Mouse (Mus musculus): ENCODE results near the gene Peak1. TPM values are rescaled to one million over a fixed set of nuclear protein-coding genes. Genes with fewer than 3 reads are reported as not detected.

Gene Peak1
- polyA plus RNA-seq, 1 experiment from 2014 or later: 10.0 TPM

GRCm38 (mm10) chr9:56409928-56410327 lies 7.9 kb downstream of the Peak1 start:
- Histone ChIP-seq H3K36me3 (no peaks in the 10 kb centered on the region), H3K4me3 (no peak overlapping the region), H3K9me3 (no peaks in the 10 kb centered on the region), H3K27me3 (ENCODE audit: insufficient read depth, poor library complexity, severe bottlenecking) (no peaks in the 10 kb centered on the region), H3K4me1 (peaks cover 11% of the 10 kb centered on the region; the same call in 1 of the 2 replicates), H3K27ac (no peak overlapping the region)
- DNase-seq (ENCODE audit: low spot score): no peak
- WGBS: 89% methylated on average over 2 of the region's 2 CpGs

- WGBS: 35% methylated on average over 4 of the region's 4 CpGs
- no peak for DNase-seq (ENCODE audit: low spot score)
- Histone ChIP-seq H3K4me3 (no peak overlapping the region), H3K27me3 (ENCODE audit: insufficient read depth, poor library complexity, severe bottlenecking) (no peaks in the 10 kb centered on the region), H3K4me1 (peaks cover 22% of the 10 kb centered on the region), H3K27ac (peak overlapping the region; percentile 11; the same call in 1 of the 2 replicates), H3K9me3 (no peaks in the 10 kb centered on the region), H3K36me3 (no peaks in the 10 kb centered on the region)
Measured at GRCm38 (mm10) chr9:56404619-56405018, 13.2 kb downstream of the Peak1 start.

GRCm38 (mm10) chr9:56396306-56396705 lies 21.6 kb downstream of the Peak1 start:
- 21% methylated on average over 1 of the region's 1 CpGs for WGBS

GRCm38 (mm10) chr9:56392857-56393256 lies 25.0 kb downstream of the Peak1 start:
- H3K27ac ChIP-seq: no peak overlapping the region
- no peaks in the 10 kb centered on the region for H3K9me3 ChIP-seq
- H3K4me3 ChIP-seq: no peak overlapping the region
- WGBS: 72% methylated on average over 3 of the region's 3 CpGs
- no peaks in the 10 kb centered on the region for H3K27me3 ChIP-seq (ENCODE audit: insufficient read depth, poor library complexity, severe bottlenecking)
- no peak for DNase-seq (ENCODE audit: low spot score)
- H3K36me3 ChIP-seq: no peaks in the 10 kb centered on the region
- peaks cover 14% of the 10 kb centered on the region for H3K4me1 ChIP-seq

More at GRCm38 (mm10) chr9:56396306-56396705, 21.6 kb downstream of the Peak1 start:
- no peak overlapping the region; the same call in 1 of the 2 replicates for H3K27ac ChIP-seq
- no peaks in the 10 kb centered on the region for H3K9me3 ChIP-seq
- no peak overlapping the region for H3K4me3 ChIP-seq
- no peaks in the 10 kb centered on the region for H3K36me3 ChIP-seq
- peaks cover 10% of the 10 kb centered on the region for H3K4me1 ChIP-seq
- no peaks in the 10 kb centered on the region for H3K27me3 ChIP-seq (ENCODE audit: insufficient read depth, poor library complexity, severe bottlenecking)
- no peak for DNase-seq (ENCODE audit: low spot score)

GRCm38 (mm10) chr9:56382786-56383185 lies 35.1 kb downstream of the Peak1 start:
- Histone ChIP-seq H3K36me3 (0 out of 2 replicates have a peak, but pooled peaks cover 4% of the 10 kb centered on the region), H3K4me3 (no peak overlapping the region), H3K27ac (no peak overlapping the region), H3K4me1 (no peaks in the 10 kb centered on the region), H3K9me3 (no peaks in the 10 kb centered on the region), H3K27me3 (ENCODE audit: insufficient read depth, poor library complexity, severe bottlenecking) (no peaks in the 10 kb centered on the region)
- DNase-seq (ENCODE audit: low spot score): no peak
- 83% methylated on average over 1 of the region's 1 CpGs for WGBS

- H3K9me3 ChIP-seq: no peaks in the 10 kb centered on the region
- H3K4me1 ChIP-seq: no peaks in the 10 kb centered on the region; the same call in 1 of the 2 replicates
- no peaks in the 10 kb centered on the region for H3K36me3 ChIP-seq
- H3K4me3 ChIP-seq: no peak overlapping the region
- DNase-seq (ENCODE audit: low spot score): no peak
- WGBS: 71% methylated on average over 4 of the region's 4 CpGs
- no peaks in the 10 kb centered on the region for H3K27me3 ChIP-seq (ENCODE audit: insufficient read depth, poor library complexity, severe bottlenecking)
- H3K27ac ChIP-seq: no peak overlapping the region
Measured at GRCm38 (mm10) chr9:56374401-56374800, 43.5 kb downstream of the Peak1 start.

GRCm38 (mm10) chr9:56370710-56371109 lies 47.2 kb downstream of the Peak1 start:
- Histone ChIP-seq H3K27ac (no peak overlapping the region), H3K4me3 (no peak overlapping the region)
- WGBS: 57% methylated on average over 5 of the region's 5 CpGs

GRCm38 (mm10) chr9:56368814-56369213 lies 49.1 kb downstream of the Peak1 start:
- Histone ChIP-seq H3K27ac (peak overlapping the region; percentile 17; the same call in 1 of the 2 replicates), H3K9me3 (no peaks in the 10 kb centered on the region), H3K4me1 (no peaks in the 10 kb centered on the region), H3K36me3 (no peaks in the 10 kb centered on the region), H3K4me3 (no peak overlapping the region), H3K27me3 (ENCODE audit: insufficient read depth, poor library complexity, severe bottlenecking) (no peaks in the 10 kb centered on the region)
- 56% methylated on average over 3 of the region's 3 CpGs for WGBS
- DNase-seq (ENCODE audit: low spot score): no peak

More at GRCm38 (mm10) chr9:56370710-56371109, 47.2 kb downstream of the Peak1 start:
- Histone ChIP-seq H3K27me3 (ENCODE audit: insufficient read depth, poor library complexity, severe bottlenecking) (no peaks in the 10 kb centered on the region), H3K9me3 (no peaks in the 10 kb centered on the region), H3K4me1 (no peaks in the 10 kb centered on the region), H3K36me3 (no peaks in the 10 kb centered on the region)
- no peak for DNase-seq (ENCODE audit: low spot score)

GRCm38 (mm10) chr9:56363306-56363705 lies 54.6 kb downstream of the Peak1 start:
- DNase-seq (ENCODE audit: low spot score): no peak
- Histone ChIP-seq H3K27me3 (ENCODE audit: insufficient read depth, poor library complexity, severe bottlenecking) (no peaks in the 10 kb centered on the region), H3K4me3 (no peak overlapping the region), H3K9me3 (no peaks in the 10 kb centered on the region), H3K36me3 (0 out of 2 replicates have a peak, but pooled peaks cover 3% of the 10 kb centered on the region), H3K4me1 (peaks cover 6% of the 10 kb centered on the region; the same call in 1 of the 2 replicates), H3K27ac (no peak overlapping the region)
- WGBS: 90% methylated on average over 3 of the region's 3 CpGs

- DNase-seq (ENCODE audit: low spot score): no peak
- Histone ChIP-seq H3K27ac (no peak overlapping the region), H3K4me3 (no peak overlapping the region), H3K36me3 (0 out of 2 replicates have a peak, but pooled peaks cover 3% of the 10 kb centered on the region), H3K9me3 (no peaks in the 10 kb centered on the region), H3K27me3 (ENCODE audit: insufficient read depth, poor library complexity, severe bottlenecking) (no peaks in the 10 kb centered on the region), H3K4me1 (peaks cover 6% of the 10 kb centered on the region; the same call in 1 of the 2 replicates)
- WGBS: 54% methylated on average over 3 of the region's 3 CpGs
Measured at GRCm38 (mm10) chr9:56359261-56359660, 58.6 kb downstream of the Peak1 start.

- no peak overlapping the region for H3K4me3 ChIP-seq
- WGBS: 96% methylated on average over 5 of the region's 5 CpGs
- no peak overlapping the region for H3K27ac ChIP-seq
- no peaks in the 10 kb centered on the region for H3K36me3 ChIP-seq
- no peaks in the 10 kb centered on the region for H3K9me3 ChIP-seq
- DNase-seq (ENCODE audit: low spot score): no peak
- H3K4me1 ChIP-seq: peaks cover 12% of the 10 kb centered on the region; the same call in 1 of the 2 replicates
- H3K27me3 ChIP-seq (ENCODE audit: insufficient read depth, poor library complexity, severe bottlenecking): no peaks in the 10 kb centered on the region
Measured at GRCm38 (mm10) chr9:56355186-56355585, 62.7 kb downstream of the Peak1 start.

- Histone ChIP-seq H3K4me1 (peaks cover 4% of the 10 kb centered on the region; the same call in 1 of the 2 replicates), H3K27me3 (ENCODE audit: insufficient read depth, poor library complexity, severe bottlenecking) (no peaks in the 10 kb centered on the region), H3K9me3 (no peaks in the 10 kb centered on the region), H3K36me3 (no peaks in the 10 kb centered on the region), H3K27ac (no peak overlapping the region), H3K4me3 (no peak overlapping the region)
- 84% methylated on average over 6 of the region's 6 CpGs for WGBS
- no peak for DNase-seq (ENCODE audit: low spot score)
Measured at GRCm38 (mm10) chr9:56346321-56346720, 71.5 kb downstream of the Peak1 start.

- DNase-seq (ENCODE audit: low spot score): no peak
- Histone ChIP-seq H3K36me3 (no peaks in the 10 kb centered on the region), H3K27ac (no peak overlapping the region), H3K9me3 (no peaks in the 10 kb centered on the region), H3K4me3 (no peak overlapping the region), H3K27me3 (ENCODE audit: insufficient read depth, poor library complexity, severe bottlenecking) (no peaks in the 10 kb centered on the region), H3K4me1 (no peaks in the 10 kb centered on the region)
- WGBS: 29% methylated on average over 1 of the region's 1 CpGs
Measured at GRCm38 (mm10) chr9:56339426-56340195, 78.3 kb downstream of the Peak1 start.

All from heart, embryonic 10.5 days (tissue).